Mouse (Mus musculus): ENCODE results near the gene Afap1. TPM values are rescaled to one million over a fixed set of nuclear protein-coding genes. Genes with fewer than 3 reads are reported as not detected.
A peak's percentile ranks its signal among the peaks of the same experiment; 100 is the strongest.

Afap1 gene
- polyA plus RNA-seq, 1 experiment from 2014 or later = 15.1 TPM

- Histone ChIP-seq H3K9me3 (replicated peaks) (no peaks in the 10 kb centered on the region), H3K4me3 (no peak overlapping the region), H3K27me3 (ENCODE audit: low read depth, poor library complexity, severe bottlenecking) (no peaks in the 10 kb centered on the region), H3K36me3 (no peaks in the 10 kb centered on the region), H3K4me1 (peaks cover 14% of the 10 kb centered on the region), H3K27ac (no peak overlapping the region)
- no peak for DNase-seq (ENCODE audit: low spot score)
- 91% methylated on average over 5 of the region's 5 CpGs for WGBS
These were observed 146.5 kb downstream of the Afap1 start for GRCm38 (mm10) chr5:36039596-36039995.

- no peak for DNase-seq (ENCODE audit: low spot score)
- Histone ChIP-seq H3K27me3 (ENCODE audit: low read depth, poor library complexity, severe bottlenecking) (no peaks in the 10 kb centered on the region), H3K9me3 (replicated peaks) (no peaks in the 10 kb centered on the region), H3K36me3 (no peaks in the 10 kb centered on the region), H3K4me1 (peaks cover 14% of the 10 kb centered on the region), H3K4me3 (no peak overlapping the region), H3K27ac (peak overlapping the region; percentile 25; the same call in 1 of the 2 replicates)
- 84% methylated on average over 13 of the region's 13 CpGs for WGBS
These were observed 147.5 kb downstream of the Afap1 start for GRCm38 (mm10) chr5:36040398-36041235.

GRCm38 (mm10) chr5:36041236-36041562 lies 148.1 kb downstream of the Afap1 start:
- peak overlapping the region; percentile 25; the same call in 1 of the 2 replicates for H3K27ac ChIP-seq
- no peaks in the 10 kb centered on the region for H3K36me3 ChIP-seq
- H3K9me3 ChIP-seq (replicated peaks) = no peaks in the 10 kb centered on the region
- H3K4me3 ChIP-seq = no peak overlapping the region
- H3K27me3 ChIP-seq (ENCODE audit: low read depth, poor library complexity, severe bottlenecking) = no peaks in the 10 kb centered on the region
- H3K4me1 ChIP-seq = peaks cover 14% of the 10 kb centered on the region
- DNase-seq (ENCODE audit: low spot score) = no peak

GRCm38 (mm10) chr5:36041756-36042155 lies 148.6 kb downstream of the Afap1 start:
- no peaks in the 10 kb centered on the region for H3K27me3 ChIP-seq (ENCODE audit: low read depth, poor library complexity, severe bottlenecking)
- no peaks in the 10 kb centered on the region for H3K9me3 ChIP-seq (replicated peaks)
- DNase-seq (ENCODE audit: low spot score) = no peak
- H3K36me3 ChIP-seq = no peaks in the 10 kb centered on the region
- no peak overlapping the region for H3K4me3 ChIP-seq
- 91% methylated on average over 6 of the region's 6 CpGs for WGBS
- H3K4me1 ChIP-seq = peaks cover 14% of the 10 kb centered on the region
- no peak overlapping the region for H3K27ac ChIP-seq

GRCm38 (mm10) chr5:36043154-36043553 lies 150.0 kb downstream of the Afap1 start:
- Histone ChIP-seq H3K4me3 (no peak overlapping the region), H3K4me1 (peaks cover 14% of the 10 kb centered on the region), H3K27ac (no peak overlapping the region), H3K9me3 (replicated peaks) (no peaks in the 10 kb centered on the region), H3K36me3 (no peaks in the 10 kb centered on the region), H3K27me3 (ENCODE audit: low read depth, poor library complexity, severe bottlenecking) (no peaks in the 10 kb centered on the region)
- no peak for DNase-seq (ENCODE audit: low spot score)
- WGBS = 86% methylated on average over 2 of the region's 2 CpGs

Other genes starting within 250 kb of the Afap1 start
- gene Htra3, start 213.5 kb upstream of the Afap1 start, polyA plus RNA-seq (2016; fragmentation: Nextera tagmentation; extraction: Ambion mirVana) = 0.51 and 0.62 TPM in 2 replicates
- 4.9 and 6.6 TPM in 2 replicates for gene Sh3tc1, start 153.3 kb upstream of the Afap1 start, polyA plus RNA-seq (2016; fragmentation: Nextera tagmentation; extraction: Ambion mirVana)
- 0.74 and 0.92 TPM in 2 replicates for gene Ablim2, start 135.4 kb upstream of the Afap1 start, polyA plus RNA-seq (2016; fragmentation: Nextera tagmentation; extraction: Ambion mirVana)

Data from limb, embryonic 10.5 days (tissue).